Mouse (Mus musculus) neural tube, embryonic 15.5 days (tissue): ENCODE data around the gene 2610301B20Rik. TPM values are rescaled to one million over a fixed set of nuclear protein-coding genes. Genes with fewer than 3 reads are reported as not detected.
A peak's percentile ranks its signal among the peaks of the same experiment; 100 is the strongest.
"Not testable (repeated sequence)": the region's sequence is repeated elsewhere in the genome, so short reads cannot be mapped to it uniquely, and the experiment has no call there.

Source experiments
- ATAC-seq: fragments of 200-750 bp; cut with Nextera tagmentation; 2 replicates; pipeline ENCODE4 v1.8.0; 2017; ENCODE audit warnings: mild to moderate bottlenecking, moderate TSS enrichment, moderate library complexity; ENCODE audit not compliant: low FRiP score
- H3K27ac ChIP-seq: fragments of 300-500 bp; sonication (generic); replicated peaks from 2 replicates; pipeline ENCODE4 v1.5.1; 2015; ENCODE audit warnings: mild to moderate bottlenecking, inconsistent platforms
- H3K27me3 ChIP-seq: fragments of 300-500 bp; sonication (generic); replicated peaks from 2 replicates; pipeline ENCODE4 v1.6.1; 2015; ENCODE audit warnings: inconsistent platforms
- H3K36me3 ChIP-seq: fragments of 300-500 bp; sonication (generic); 2 replicates; pipeline ENCODE4 v1.6.1; 2015; ENCODE audit warnings: inconsistent platforms
- H3K4me1 ChIP-seq: fragments of 300-500 bp; sonication (generic); 2 replicates; pipeline ENCODE4 v1.6.1; 2015; ENCODE audit warnings: inconsistent platforms
- H3K4me2 ChIP-seq: fragments of 300-500 bp; sonication (generic); 2 replicates; pipeline ENCODE4 v1.6.1; 2015; ENCODE audit warnings: inconsistent platforms, mild to moderate bottlenecking, moderate library complexity
- H3K4me3 ChIP-seq: fragments of 300-500 bp; sonication (generic); replicated peaks from 2 replicates; pipeline ENCODE4 v1.5.1; 2015; ENCODE audit warnings: mild to moderate bottlenecking, inconsistent platforms
- H3K9ac ChIP-seq: fragments of 300-500 bp; sonication (generic); replicated peaks from 2 replicates; pipeline ENCODE4 v1.6.1; 2015; ENCODE audit warnings: mild to moderate bottlenecking, inconsistent platforms
- H3K9me3 ChIP-seq: fragments of 300-500 bp; sonication (generic); replicated peaks from 2 replicates; pipeline ENCODE4 v1.6.1; 2016; ENCODE audit warnings: inconsistent platforms
- WGBS: fragments of 180-500 bp; shearing (Covaris S2); methylation state at CpG from one replicate; pipeline ENCODE4 v1.1.7; 2015; ENCODE audit warnings: mixed read lengths; 5-methylcytosine and 5-hydroxymethylcytosine counted together
- polyA plus RNA-seq: library from polyadenylated mRNA; unstranded; fragments of >200 nt; fragmentation: Nextera tagmentation; extraction: Ambion mirVana; gene quantifications from 2 replicates; pipeline ENCODE4 v1.2.1, GENCODE M21; 2015

The 2610301B20Rik gene
- 36.3 and 38.9 TPM in 2 replicates for polyA plus RNA-seq

GRCm38 (mm10) chr4:10873920-10874665 lies at the start of gene 2610301B20Rik:
2610301B20Rik (plus strand) TSS chr4:10874498.
- Histone ChIP-seq H3K27ac (peak within 1 kb of the TSS; percentile 100), H3K36me3 (no peaks in the 10 kb centered on the region), H3K9me3 (no peaks in the 10 kb centered on the region), H3K27me3 (no peaks in the 10 kb centered on the region), H3K4me3 (peak within 1 kb of the TSS; percentile 94), H3K4me2 (peak within 1 kb of the TSS; percentile 74), H3K4me1 (peaks cover 11% of the 10 kb centered on the region), H3K9ac (peak within 1 kb of the TSS; percentile 99)
- under 1% methylated on average over 58 of the region's 68 CpGs for WGBS
- peak; percentile 93 for ATAC-seq

GRCm38 (mm10) chr4:10833273-10833672 lies 41.0 kb upstream of the 2610301B20Rik start:
- H3K4me2 ChIP-seq, result no peak overlapping the region
- H3K4me1 ChIP-seq, result no peaks in the 10 kb centered on the region
- no peak overlapping the region for H3K27ac ChIP-seq
- H3K27me3 ChIP-seq, result no peaks in the 10 kb centered on the region
- no peaks in the 10 kb centered on the region for H3K9me3 ChIP-seq
- H3K9ac ChIP-seq, result no peak overlapping the region
- ATAC-seq, result no peak
- no peaks in the 10 kb centered on the region for H3K36me3 ChIP-seq
- H3K4me3 ChIP-seq, result no peak overlapping the region
- WGBS, result 98% methylated on average over 1 of the region's 1 CpGs

GRCm38 (mm10) chr4:10835252-10836051 lies 38.8 kb upstream of the 2610301B20Rik start:
- H3K4me3 ChIP-seq, result no peak overlapping the region
- ATAC-seq, result 0 out of 2 replicates have a peak, but pooled peaks have one; percentile 45
- no peaks in the 10 kb centered on the region for H3K27me3 ChIP-seq
- no peak overlapping the region for H3K4me2 ChIP-seq
- H3K9me3 ChIP-seq, result no peaks in the 10 kb centered on the region
- no peak overlapping the region for H3K27ac ChIP-seq
- H3K9ac ChIP-seq, result no peak overlapping the region
- H3K36me3 ChIP-seq, result no peaks in the 10 kb centered on the region
- no peaks in the 10 kb centered on the region for H3K4me1 ChIP-seq
- WGBS, result 79% methylated on average over 6 of the region's 6 CpGs

GRCm38 (mm10) chr4:10845848-10846247 lies 28.4 kb upstream of the 2610301B20Rik start:
- no peak overlapping the region for H3K9ac ChIP-seq
- no peak for ATAC-seq
- 79% methylated on average over 7 of the region's 7 CpGs for WGBS
- no peak overlapping the region for H3K4me3 ChIP-seq
- no peaks in the 10 kb centered on the region for H3K27me3 ChIP-seq
- no peaks in the 10 kb centered on the region for H3K4me1 ChIP-seq
- no peak overlapping the region for H3K4me2 ChIP-seq
- H3K27ac ChIP-seq, result no peak overlapping the region
- no peaks in the 10 kb centered on the region for H3K9me3 ChIP-seq
- H3K36me3 ChIP-seq, result no peaks in the 10 kb centered on the region

- H3K9ac ChIP-seq, result no peak overlapping the region
- no peaks in the 10 kb centered on the region for H3K4me1 ChIP-seq
- WGBS, result 77% methylated on average over 7 of the region's 7 CpGs
- H3K9me3 ChIP-seq, result no peaks in the 10 kb centered on the region
- no peaks in the 10 kb centered on the region for H3K36me3 ChIP-seq
- H3K27me3 ChIP-seq, result no peaks in the 10 kb centered on the region
- H3K27ac ChIP-seq, result no peak overlapping the region
- ATAC-seq, result no peak
- no peak overlapping the region for H3K4me3 ChIP-seq
- no peak overlapping the region for H3K4me2 ChIP-seq
These were observed 24.5 kb upstream of the 2610301B20Rik start for GRCm38 (mm10) chr4:10849812-10850211.

GRCm38 (mm10) chr4:10851013-10851412 lies 23.3 kb upstream of the 2610301B20Rik start:
- Histone ChIP-seq H3K4me1 (no peaks in the 10 kb centered on the region), H3K9me3 (no peaks in the 10 kb centered on the region), H3K4me2 (no peak overlapping the region), H3K27ac (no peak overlapping the region), H3K36me3 (no peaks in the 10 kb centered on the region), H3K27me3 (no peaks in the 10 kb centered on the region), H3K9ac (no peak overlapping the region), H3K4me3 (no peak overlapping the region)
- WGBS, result 89% methylated on average over 5 of the region's 5 CpGs
- no peak for ATAC-seq

GRCm38 (mm10) chr4:10859174-10859573 lies 15.1 kb upstream of the 2610301B20Rik start:
- Histone ChIP-seq H3K36me3 (no peaks in the 10 kb centered on the region), H3K27me3 (no peaks in the 10 kb centered on the region), H3K9me3 (no peaks in the 10 kb centered on the region), H3K4me3 (no peak overlapping the region), H3K27ac (no peak overlapping the region), H3K4me1 (no peaks in the 10 kb centered on the region), H3K4me2 (no peak overlapping the region), H3K9ac (no peak overlapping the region)
- no peak for ATAC-seq

GRCm38 (mm10) chr4:10859911-10860581 lies 14.3 kb upstream of the 2610301B20Rik start:
- Histone ChIP-seq H3K4me3 (peak overlapping the region; percentile 26), H3K4me1 (no peaks in the 10 kb centered on the region), H3K4me2 (peak overlapping the region; percentile 44), H3K36me3 (no peaks in the 10 kb centered on the region), H3K27me3 (no peaks in the 10 kb centered on the region), H3K27ac (no peak overlapping the region), H3K9ac (no peak overlapping the region), H3K9me3 (no peaks in the 10 kb centered on the region)
- peak; percentile 86 for ATAC-seq
- 57% methylated on average over 9 of the region's 12 CpGs for WGBS

- H3K4me3 ChIP-seq, result no peak overlapping the region
- H3K4me2 ChIP-seq, result peak overlapping the region; percentile 44; the same call in 1 of the 2 replicates
- H3K27ac ChIP-seq, result no peak overlapping the region
- H3K4me1 ChIP-seq, result no peaks in the 10 kb centered on the region
- H3K9me3 ChIP-seq, result no peaks in the 10 kb centered on the region
- WGBS, result 77% methylated on average over 3 of the region's 3 CpGs
- no peaks in the 10 kb centered on the region for H3K36me3 ChIP-seq
- no peak for ATAC-seq
- no peak overlapping the region for H3K9ac ChIP-seq
- no peaks in the 10 kb centered on the region for H3K27me3 ChIP-seq
These were observed 13.5 kb upstream of the 2610301B20Rik start for GRCm38 (mm10) chr4:10860825-10861224.

GRCm38 (mm10) chr4:10862882-10863281 lies 11.4 kb upstream of the 2610301B20Rik start:
- not testable (repeated sequence) for H3K9me3 ChIP-seq, H3K27me3 ChIP-seq, H3K4me3 ChIP-seq, H3K4me2 ChIP-seq, H3K4me1 ChIP-seq, ATAC-seq, H3K9ac ChIP-seq, H3K27ac ChIP-seq, H3K36me3 ChIP-seq
- WGBS, result 91% methylated on average over 2 of the region's 2 CpGs

- no peak overlapping the region for H3K4me2 ChIP-seq
- peaks cover 11% of the 10 kb centered on the region for H3K4me1 ChIP-seq
- H3K27ac ChIP-seq, result no peak overlapping the region
- H3K4me3 ChIP-seq, result no peak overlapping the region
- ATAC-seq, result no peak
- WGBS, result 88% methylated on average over 5 of the region's 5 CpGs
- H3K36me3 ChIP-seq, result no peaks in the 10 kb centered on the region
- H3K27me3 ChIP-seq, result no peaks in the 10 kb centered on the region
- no peaks in the 10 kb centered on the region for H3K9me3 ChIP-seq
- H3K9ac ChIP-seq, result no peak overlapping the region
These were observed 2.1 kb upstream of the 2610301B20Rik start for GRCm38 (mm10) chr4:10872231-10872630.
